Mouse (Mus musculus) kidney, embryonic 14.5 days (tissue): ENCODE measurements around the gene Fam13c. TPM values are rescaled to one million over a fixed set of nuclear protein-coding genes. Genes with fewer than 3 reads are reported as not detected.

Experiments
- ATAC-seq: fragments of 200-750 bp; cut with Nextera tagmentation; 2 replicates; pipeline ENCODE4 v1.8.0; 2017; ENCODE audit warnings: moderate number of reproducible peaks, mild to moderate bottlenecking, moderate TSS enrichment, moderate library complexity; ENCODE audit not compliant: low FRiP score, low TSS enrichment
- H3K27ac ChIP-seq: fragments of 300-500 bp; sonication (generic); 2 replicates; pipeline ENCODE4 v1.5.1; 2014; ENCODE audit warnings: low read depth, mild to moderate bottlenecking, low read length, moderate library complexity, mixed read lengths
- H3K27me3 ChIP-seq: fragments of 300-500 bp; sonication (generic); 2 replicates; pipeline ENCODE4 v1.6.1; 2014; ENCODE audit warnings: mild to moderate bottlenecking, low read length; ENCODE audit not compliant: control insufficient read depth, insufficient read depth
- H3K36me3 ChIP-seq: fragments of 300-500 bp; sonication (generic); 2 replicates; pipeline ENCODE4 v1.6.1; 2014; ENCODE audit warnings: low read length, mixed read lengths; ENCODE audit not compliant: control insufficient read depth, insufficient read depth
- H3K4me1 ChIP-seq: fragments of 300-500 bp; sonication (generic); 2 replicates; pipeline ENCODE4 v1.6.1; 2014; ENCODE audit warnings: low read length, mixed read lengths; ENCODE audit not compliant: control insufficient read depth, insufficient read depth
- H3K4me2 ChIP-seq: fragments of 300-500 bp; sonication (generic); replicated peaks from 2 replicates; pipeline ENCODE4 v1.6.1; 2014; ENCODE audit warnings: low read depth, mild to moderate bottlenecking, low read length
- H3K4me3 ChIP-seq: fragments of 300-500 bp; sonication (generic); 2 replicates; pipeline ENCODE4 v1.5.1; 2014; ENCODE audit warnings: mild to moderate bottlenecking, low read length
- H3K9ac ChIP-seq: fragments of 300-500 bp; sonication (generic); 2 replicates; pipeline ENCODE4 v1.6.1; 2014; ENCODE audit warnings: low read depth, mild to moderate bottlenecking, low read length, moderate library complexity
- H3K9me3 ChIP-seq: fragments of 300-500 bp; sonication (generic); 2 replicates; pipeline ENCODE4 v1.6.1; 2016; ENCODE audit warnings: low read length; ENCODE audit not compliant: control insufficient read depth
- WGBS: fragments of 180-500 bp; shearing (Covaris S2); extraction: QIAGEN DNeasy Blood & Tissue Kit; methylation state at CpG from one replicate; pipeline ENCODE4 v1.1.7; 2014; 5-methylcytosine and 5-hydroxymethylcytosine counted together
- polyA plus RNA-seq: library from polyadenylated mRNA; unstranded; fragments of >200 nt; fragmentation: Nextera tagmentation; extraction: Ambion mirVana; gene quantifications from 2 replicates; pipeline ENCODE4 v1.2.1, GENCODE M21; 2014

The Fam13c gene
- polyA plus RNA-seq, 1 experiment from 2014 or later: 6.0 TPM

- no peak overlapping the region for H3K4me2 ChIP-seq
- H3K27ac ChIP-seq: no peak overlapping the region
- no peaks in the 10 kb centered on the region for H3K27me3 ChIP-seq
- H3K4me1 ChIP-seq: no peaks in the 10 kb centered on the region
- no peak for ATAC-seq
- no peak overlapping the region for H3K9ac ChIP-seq
- H3K4me3 ChIP-seq: no peak overlapping the region
- H3K9me3 ChIP-seq: no peaks in the 10 kb centered on the region
- H3K36me3 ChIP-seq: no peaks in the 10 kb centered on the region
Measured at GRCm38 (mm10) chr10:70505395-70505794, 65.1 kb downstream of the Fam13c start.

- Histone ChIP-seq H3K4me3 (no peak overlapping the region), H3K27me3 (no peaks in the 10 kb centered on the region), H3K36me3 (no peaks in the 10 kb centered on the region), H3K4me2 (no peak overlapping the region), H3K9me3 (no peaks in the 10 kb centered on the region), H3K27ac (no peak overlapping the region), H3K9ac (no peak overlapping the region), H3K4me1 (no peaks in the 10 kb centered on the region)
- WGBS: 56% methylated on average over 5 of the region's 5 CpGs
- no peak for ATAC-seq
Measured at GRCm38 (mm10) chr10:70505842-70506241, 65.6 kb downstream of the Fam13c start.

GRCm38 (mm10) chr10:70506499-70507168 is 66.4 kb downstream of the Fam13c start:
- H3K27ac ChIP-seq: no peak overlapping the region
- H3K36me3 ChIP-seq: no peaks in the 10 kb centered on the region
- no peaks in the 10 kb centered on the region for H3K9me3 ChIP-seq
- H3K27me3 ChIP-seq: no peaks in the 10 kb centered on the region
- H3K4me2 ChIP-seq: no peak overlapping the region
- ATAC-seq: no peak
- 57% methylated on average over 15 of the region's 15 CpGs for WGBS
- no peaks in the 10 kb centered on the region for H3K4me1 ChIP-seq
- no peak overlapping the region for H3K4me3 ChIP-seq
- H3K9ac ChIP-seq: no peak overlapping the region

GRCm38 (mm10) chr10:70507880-70508279 is 67.6 kb downstream of the Fam13c start:
- H3K27me3 ChIP-seq: no peaks in the 10 kb centered on the region
- no peaks in the 10 kb centered on the region for H3K4me1 ChIP-seq
- H3K4me3 ChIP-seq: no peak overlapping the region
- 92% methylated on average over 3 of the region's 3 CpGs for WGBS
- H3K9me3 ChIP-seq: no peaks in the 10 kb centered on the region
- ATAC-seq: no peak
- H3K4me2 ChIP-seq: no peak overlapping the region
- H3K9ac ChIP-seq: no peak overlapping the region
- no peak overlapping the region for H3K27ac ChIP-seq
- no peaks in the 10 kb centered on the region for H3K36me3 ChIP-seq

- no peaks in the 10 kb centered on the region for H3K36me3 ChIP-seq
- H3K27me3 ChIP-seq: no peaks in the 10 kb centered on the region
- H3K4me1 ChIP-seq: peaks cover 4% of the 10 kb centered on the region; the same call in 1 of the 2 replicates
- 68% methylated on average over 9 of the region's 9 CpGs for WGBS
- ATAC-seq: no peak
- no peak overlapping the region for H3K4me2 ChIP-seq
- H3K4me3 ChIP-seq: no peak overlapping the region
- H3K9ac ChIP-seq: no peak overlapping the region
- H3K27ac ChIP-seq: no peak overlapping the region
- H3K9me3 ChIP-seq: no peaks in the 10 kb centered on the region
Measured at GRCm38 (mm10) chr10:70514848-70515247, 74.6 kb downstream of the Fam13c start.

- H3K9me3 ChIP-seq: no peaks in the 10 kb centered on the region
- H3K9ac ChIP-seq: no peak overlapping the region
- peaks cover 15% of the 10 kb centered on the region; the same call in 1 of the 2 replicates for H3K4me1 ChIP-seq
- H3K4me3 ChIP-seq: no peak overlapping the region
- no peaks in the 10 kb centered on the region for H3K27me3 ChIP-seq
- 91% methylated on average over 8 of the region's 8 CpGs for WGBS
- no peak for ATAC-seq
- H3K27ac ChIP-seq: no peak overlapping the region
- no peaks in the 10 kb centered on the region for H3K36me3 ChIP-seq
- no peak overlapping the region for H3K4me2 ChIP-seq
Measured at GRCm38 (mm10) chr10:70516661-70517060, 76.4 kb downstream of the Fam13c start.

GRCm38 (mm10) chr10:70519640-70520099 is 79.4 kb downstream of the Fam13c start:
- Histone ChIP-seq H3K9ac (peak overlapping the region; percentile 51; the same call in 1 of the 2 replicates), H3K36me3 (no peaks in the 10 kb centered on the region), H3K27ac (no peak overlapping the region), H3K27me3 (no peaks in the 10 kb centered on the region), H3K4me2 (peak overlapping the region; percentile 95), H3K4me1 (peaks cover 15% of the 10 kb centered on the region; the same call in 1 of the 2 replicates), H3K4me3 (peak overlapping the region; percentile 51), H3K9me3 (no peaks in the 10 kb centered on the region)
- ATAC-seq: peak; percentile 56; the same call in 1 of the 2 replicates
- 7% methylated on average over 14 of the region's 14 CpGs for WGBS

GRCm38 (mm10) chr10:70520143-70521131 is 80.2 kb downstream of the Fam13c start:
- H3K9me3 ChIP-seq: no peaks in the 10 kb centered on the region
- H3K36me3 ChIP-seq: no peaks in the 10 kb centered on the region
- H3K27me3 ChIP-seq: no peaks in the 10 kb centered on the region
- peak; percentile 86 for ATAC-seq
- H3K4me3 ChIP-seq: peak overlapping the region; percentile 51
- peak overlapping the region; percentile 67 for H3K27ac ChIP-seq
- peaks cover 15% of the 10 kb centered on the region; the same call in 1 of the 2 replicates for H3K4me1 ChIP-seq
- peak overlapping the region; percentile 95 for H3K4me2 ChIP-seq
- H3K9ac ChIP-seq: peak overlapping the region; percentile 51
- under 1% methylated on average over 38 of the region's 38 CpGs for WGBS
